In the genomic region with DNA sequence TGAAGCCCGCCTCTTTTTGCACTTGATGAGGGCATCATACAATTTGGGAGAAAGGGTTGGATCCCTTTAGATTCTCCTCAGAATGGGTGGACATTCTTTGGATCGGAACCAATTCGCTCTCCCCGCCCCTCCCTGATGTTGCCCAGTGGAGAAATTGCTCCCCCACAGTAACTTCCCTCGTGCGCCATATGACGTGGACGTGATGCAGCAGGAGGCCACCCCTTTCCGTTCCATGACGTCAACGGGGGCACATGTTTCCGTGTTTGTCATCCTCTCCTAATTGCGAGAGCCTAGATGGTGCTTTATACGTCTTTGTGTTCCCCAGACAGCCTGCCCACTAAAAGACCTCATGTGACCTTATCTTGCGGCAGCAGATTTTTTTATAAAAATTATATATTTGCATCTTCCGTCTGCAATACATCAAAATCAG, we compare ENCODE assay signal across 8 mouse cellular contexts. TPM values are rescaled to one million over a fixed set of nuclear protein-coding genes. Genes with fewer than 3 reads are reported as not detected.
DNase-seq lines count a peak whose midpoint lies in the region; ATAC-seq and TF ChIP-seq lines count a peak whose summit lies in the region.

No protein-coding gene starts in this region.

- H3K4me3 ChIP-seq in gastrocnemius, adult 2 months = peak overlapping the region; percentile 84
- H3K4me3 ChIP-seq in hindbrain, postnatal 0 days (ENCODE audit: low read length) = peak overlapping the region; percentile 76

- peak; percentile 88 for ATAC-seq in common myeloid progenitor, adult 5-6 weeks (replicated peaks; ENCODE audit: low read depth, poor library complexity, severe bottlenecking)
- ATAC-seq in hindbrain, postnatal 0 days = peak; percentile 84
- peak; percentile 88 for ATAC-seq in megakaryocyte, adult 5-6 weeks (ENCODE audit: poor library complexity, severe bottlenecking)

- peak overlapping the region; percentile 98 for H3K27ac ChIP-seq in gastrocnemius, adult 2 months
- peak overlapping the region; percentile 94 for H3K27ac ChIP-seq in hindbrain, postnatal 0 days

- H3K9ac ChIP-seq in hindbrain, postnatal 0 days (replicated peaks; ENCODE audit: low read length) = peak overlapping the region; percentile 72

- 3% methylated on average over 16 of the region's 16 CpGs for WGBS in hindbrain, postnatal 0 days

- DNase-seq in adipocyte (ENCODE audit: low spot score) = peak; percentile 78
- DNase-seq in gastrocnemius, adult 2 months = peak; percentile 81
- peak; percentile 91 for DNase-seq in hindbrain, postnatal 0 days (ENCODE audit: low spot score)
- DNase-seq in left cerebral cortex, adult 8-10 months (ENCODE audit: low spot score in 2 of 2) = peak; percentile 63 to 84
- peak; percentile 90 for DNase-seq in right cerebral cortex, adult 18-20 months
- DNase-seq in urinary bladder, adult 2 months (ENCODE audit: low spot score) = peak; percentile 56

- H3K9me3 ChIP-seq in hindbrain, postnatal 0 days (ENCODE audit: low read length) = no peaks in the 10 kb centered on the region

- H3K4me2 ChIP-seq in hindbrain, postnatal 0 days (ENCODE audit: low read depth, low read length) = peak overlapping the region; percentile 91

- H3K4me1 ChIP-seq in hindbrain, postnatal 0 days (ENCODE audit: insufficient read depth, low read length) = no peaks in the 10 kb centered on the region

- TF ChIP-seq CTCF in gastrocnemius, adult 2 months (IDR thresholded peaks at IDR 0.05) = no peak
- no peak for TF ChIP-seq CTCF in hindbrain, postnatal 0 days (IDR thresholded peaks at IDR 0.05; ENCODE audit: low read depth)

- H3K27me3 ChIP-seq in hindbrain, postnatal 0 days (ENCODE audit: insufficient read depth, low read length) = no peaks in the 10 kb centered on the region

- no peaks in the 10 kb centered on the region; the same call in 1 of the 2 replicates for H3K36me3 ChIP-seq in hindbrain, postnatal 0 days (ENCODE audit: insufficient read depth, low read length)

- intact Hi-C loops in gastrocnemius, adult 2 months (cut with DNase I) = loop anchor here (2.0 to 5.0 kb wide), 2 partner anchors 440 to 499 kb away; no protein-coding TSS in a partner anchor

RNA-seq across cellular contexts. Expression of gene Babam2, which starts 0.8 kb away (rescaled TPM):
- total RNA-seq in common myeloid progenitor, adult 5-6 weeks (2017) = 38.9 and 60.6 TPM in 2 replicates
- total RNA-seq in gastrocnemius, adult 2 months (2021) = 10 to 100 TPM; 30.2 TPM
- total RNA-seq in hindbrain, postnatal 0 days (2014; rRNA removed) = 31.2 and 31.5 TPM in 2 replicates
- polyA plus RNA-seq in hindbrain, postnatal 0 days (2015; fragmentation: Nextera tagmentation; extraction: Ambion mirVana) = 62.5 and 66.2 TPM in 2 replicates
- 10 to 100 TPM; 43.3 to 54.7 (median 48.8) TPM for total RNA-seq in left cerebral cortex, adult 8-10 months (2022)
- 106 and 112 TPM in 2 replicates for total RNA-seq in megakaryocyte, adult 5-6 weeks (2015)
- total RNA-seq in megakaryocyte, adult 5-6 weeks (2017) = 41.2 and 55.3 TPM in 2 replicates
- 58.7 and 61.4 TPM in 2 replicates for polyA plus RNA-seq in urinary bladder, adult 2 months (2012; rRNA removed)

RNA-seq across cellular contexts. Expression of gene Rbks, which starts 0.9 kb away (rescaled TPM):
- 9.6 and 16.8 TPM in 2 replicates for total RNA-seq in common myeloid progenitor, adult 5-6 weeks (2017)
- total RNA-seq in gastrocnemius, adult 2 months (2021) = 1 to 10 TPM; 3.9 to 5.9 TPM
- 0.47 and 1.6 TPM in 2 replicates for total RNA-seq in hindbrain, postnatal 0 days (2014; rRNA removed)
- polyA plus RNA-seq in hindbrain, postnatal 0 days (2015; fragmentation: Nextera tagmentation; extraction: Ambion mirVana) = 2.4 and 3.2 TPM in 2 replicates
- 1 to 10 TPM; 4.1 to 5.8 (median 5.2) TPM for total RNA-seq in left cerebral cortex, adult 8-10 months (2022)
- total RNA-seq in megakaryocyte, adult 5-6 weeks (2015) = 52.2 and 60.9 TPM in 2 replicates
- total RNA-seq in megakaryocyte, adult 5-6 weeks (2017) = 31.0 and 37.4 TPM in 2 replicates
- polyA plus RNA-seq in urinary bladder, adult 2 months (2012; rRNA removed) = 3.1 and 3.9 TPM in 2 replicates

Comparison
In these comparisons a context has a peak if more than half of its experiments do, and no peak if none do; other contexts are left out.
1. Peak in every context shown above with its lines: DNase-seq, ATAC-seq, H3K4me3 ChIP-seq and H3K27ac ChIP-seq.